ENCODE assay signal across 16 mouse cellular contexts in the genomic region with DNA sequence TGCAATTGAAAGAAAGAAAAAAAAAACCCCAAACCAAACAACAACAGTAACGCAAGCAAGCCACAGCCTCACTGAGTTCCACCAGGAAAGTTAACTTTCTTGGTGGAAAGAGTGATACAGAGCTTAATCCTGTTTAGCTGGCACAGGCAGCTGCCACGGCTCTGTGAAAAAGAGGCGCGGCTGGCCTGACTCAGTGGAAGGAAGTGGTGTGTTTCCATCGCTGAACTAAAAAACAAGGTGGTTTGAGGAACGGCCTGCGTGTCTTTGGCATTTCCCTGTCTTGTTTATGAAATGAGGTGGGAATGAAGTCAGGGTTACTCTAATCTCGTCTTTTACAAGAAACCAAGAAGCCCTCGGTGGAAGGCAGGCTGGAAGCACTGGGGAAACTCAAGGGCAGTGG. TPM values are rescaled to one million over a fixed set of nuclear protein-coding genes. Genes with fewer than 3 reads are reported as not detected.
DNase-seq lines count a peak whose midpoint lies in the region; ATAC-seq and TF ChIP-seq lines count a peak whose summit lies in the region.
"Had no signal": no experiment of that assay in that cellular context is flagged by ENCODE, and none has a peak within 500 bp of the region (broad histone marks: within the 10 kb centered on the region; RNA-seq: fewer than 3 reads in every experiment).

No protein-coding gene starts in this region.

- no peak for ATAC-seq in heart, embryonic 16.5 days (replicated peaks; ENCODE audit: extremely low read depth, insufficient read depth, low FRiP score)
- peak; percentile 54 to 57 for ATAC-seq in hematopoietic stem cell, adult 5-6 weeks (replicated peaks in 1 of 2; ENCODE audit: insufficient read depth in 1 of 2, low FRiP score in 2 of 2, low TSS enrichment in 1 of 2, low read depth in 1 of 2, poor library complexity in 2 of 2, severe bottlenecking in 2 of 2)
- no peak for ATAC-seq in kidney, embryonic 16.5 days (ENCODE audit: low FRiP score, low TSS enrichment)

- 51% methylated on average over 9 of the region's 9 CpGs for whole genome bisulfite sequencing in heart, embryonic 16.5 days
- 3% methylated on average over 9 of the region's 9 CpGs for WGBS in thymus, adult 2 months
- 79% methylated on average over 9 of the region's 9 CpGs for WGBS in kidney, embryonic 16.5 days

- H3K36me3 ChIP-seq in heart, embryonic 16.5 days (ENCODE audit: control insufficient read depth, insufficient read depth) = no peaks in the 10 kb centered on the region
- no peaks in the 10 kb centered on the region for H3K36me3 ChIP-seq in thymus, adult 2 months (ENCODE audit: control insufficient read depth, insufficient read depth, low read length)
- no peaks in the 10 kb centered on the region for H3K36me3 ChIP-seq in kidney, embryonic 16.5 days (ENCODE audit: insufficient read depth, low read length)
- H3K36me3 ChIP-seq: embryonic facial prominence, embryonic 13.5 days; limb, embryonic 13.5 days had no signal

- H3K9ac ChIP-seq in heart, embryonic 16.5 days (ENCODE audit: low read length) = no peak overlapping the region
- H3K9ac ChIP-seq in kidney, embryonic 16.5 days (replicated peaks; ENCODE audit: low read length) = no peak overlapping the region
- H3K9ac ChIP-seq: embryonic facial prominence, embryonic 13.5 days; limb, embryonic 13.5 days; lung, embryonic 14.5 days had no signal

- no peak overlapping the region for H3K4me2 ChIP-seq in heart, embryonic 16.5 days (ENCODE audit: low read depth, low read length)
- H3K4me2 ChIP-seq in kidney, embryonic 16.5 days (replicated peaks; ENCODE audit: low read depth, low read length) = no peak overlapping the region
- H3K4me2 ChIP-seq: embryonic facial prominence, embryonic 13.5 days; limb, embryonic 13.5 days; lung, embryonic 14.5 days had no signal

- intact Hi-C loops in heart, postnatal 25 days (cut with DNase I) = no loop called here

- no peak for TF ChIP-seq POLR2A in thymus, adult 2 months (IDR thresholded peaks at IDR 0.05; ENCODE audit: control insufficient read depth, extremely low read depth, insufficient read depth, low read length, poor library complexity)

- no peaks in the 10 kb centered on the region for H3K27me3 ChIP-seq in heart, embryonic 16.5 days (ENCODE audit: control insufficient read depth, insufficient read depth, low read length)
- no peaks in the 10 kb centered on the region for H3K27me3 ChIP-seq in thymus, adult 2 months (ENCODE audit: control insufficient read depth, insufficient read depth, low read length)
- H3K27me3 ChIP-seq in kidney, embryonic 16.5 days (ENCODE audit: insufficient read depth, low read length) = no peaks in the 10 kb centered on the region
- H3K27me3 ChIP-seq: embryonic facial prominence, embryonic 13.5 days; limb, embryonic 13.5 days had no signal

- H3K4me1 ChIP-seq in heart, embryonic 16.5 days (ENCODE audit: control insufficient read depth, insufficient read depth, low read length) = peaks cover 7% of the 10 kb centered on the region
- peaks cover 24% of the 10 kb centered on the region for H3K4me1 ChIP-seq in thymus, adult 2 months (replicated peaks; ENCODE audit: control insufficient read depth, insufficient read depth, low read length)
- no peaks in the 10 kb centered on the region for H3K4me1 ChIP-seq in kidney, embryonic 16.5 days (ENCODE audit: insufficient read depth, low read length)
- H3K4me1 ChIP-seq: limb, embryonic 13.5 days had no signal

- TF ChIP-seq CTCF in thymus, adult 2 months (IDR thresholded peaks at IDR 0.05; ENCODE audit: borderline replicate concordance, control insufficient read depth, extremely low read depth, insufficient read depth, low read length, poor library complexity) = no peak

- no peak for DNase-seq in heart, postnatal 25 days (ENCODE audit: low spot score)
- peak; percentile 88 for DNase-seq in CD4-positive helper T cell, adult 2 months (ENCODE audit: low read depth, low spot score)
- peak; percentile 55 for DNase-seq in thymus, adult 2 months
- no peak for DNase-seq in adrenal gland, postnatal 25 days
- DNase-seq in yolk sac, embryonic 10.5 days (ENCODE audit: low spot score) = no peak
- DNase-seq: cerebellum, adult 9-10 months; kidney, postnatal 36 days; midbrain, embryonic 14.5 days had no signal

- H3K27ac ChIP-seq in heart, embryonic 16.5 days (ENCODE audit: low read length) = 0 out of 2 replicates have a peak overlapping the region, but pooled peaks have one; percentile 16
- H3K27ac ChIP-seq in thymus, adult 2 months (ENCODE audit: control insufficient read depth, insufficient read depth, low read length) = peak overlapping the region; percentile 49; the same call in 1 of the 2 replicates
- no peak overlapping the region for H3K27ac ChIP-seq in kidney, embryonic 16.5 days (ENCODE audit: low read length)
- H3K27ac ChIP-seq: embryonic facial prominence, embryonic 13.5 days; limb, embryonic 13.5 days; stomach, postnatal 0 days had no signal

- H3K4me3 ChIP-seq in heart, embryonic 16.5 days (ENCODE audit: low read length) = no peak overlapping the region
- H3K4me3 ChIP-seq in thymus, adult 2 months (ENCODE audit: control insufficient read depth, insufficient read depth, low read length) = no peak overlapping the region
- no peak overlapping the region for H3K4me3 ChIP-seq in kidney, embryonic 16.5 days (ENCODE audit: low read length)
- H3K4me3 ChIP-seq: embryonic facial prominence, embryonic 13.5 days; limb, embryonic 13.5 days had no signal

- H3K9me3 ChIP-seq in heart, embryonic 16.5 days (replicated peaks; ENCODE audit: control insufficient read depth, low read length) = no peaks in the 10 kb centered on the region
- no peaks in the 10 kb centered on the region for H3K9me3 ChIP-seq in kidney, embryonic 16.5 days (ENCODE audit: low read length)
- H3K9me3 ChIP-seq: embryonic facial prominence, embryonic 13.5 days; limb, embryonic 13.5 days had no signal

RNA-seq across cellular contexts. Expression of a gene that starts 43.3 kb away (rescaled TPM):
- polyA plus RNA-seq in heart, embryonic 16.5 days (2015; fragmentation: Nextera tagmentation; extraction: Ambion mirVana) = 0.22 and 0.24 TPM in 2 replicates
- total RNA-seq in heart, postnatal 25 days (2021) = 1 to 10 TPM in 1 of 2 experiments, under 1 TPM in 1; 0.99 to 1.3 TPM
- total RNA-seq in hematopoietic stem cell, adult 5-6 weeks (2017) = 1.7 and 2.7 TPM in 2 replicates
- polyA plus RNA-seq in thymus, adult 2 months (2012; rRNA removed) = 6.6 and 7.4 TPM in 2 replicates
- 2.0 and 2.6 TPM in 2 replicates for total RNA-seq in adrenal gland, postnatal 25 days (2021)
- polyA plus RNA-seq in kidney, embryonic 16.5 days (2015; fragmentation: Nextera tagmentation; extraction: Ambion mirVana) = 0.15 and 0.22 TPM in 2 replicates
- polyA plus RNA-seq: neural tube, embryonic 14.5 days had no signal

Comparison
In these comparisons a context has a peak if more than half of its experiments do, and no peak if none do; other contexts are left out.
1. ATAC-seq: peak in hematopoietic stem cell, adult 5-6 weeks (2 of 2); none in heart, embryonic 16.5 days (single experiment) and kidney, embryonic 16.5 days (single experiment).
2. DNase-seq: peak in CD4-positive helper T cell, adult 2 months (single experiment) and thymus, adult 2 months (single experiment); none in heart, postnatal 25 days (single experiment), adrenal gland, postnatal 25 days (single experiment) and yolk sac, embryonic 10.5 days (single experiment).